Mouse (Mus musculus) heart, embryonic 14.5 days (tissue): ENCODE measurements around the gene Pla2g2d. TPM values are rescaled to one million over a fixed set of nuclear protein-coding genes. Genes with fewer than 3 reads are reported as not detected.

Experiments
- ATAC-seq: fragments of 200-750 bp; cut with Nextera tagmentation; 2 replicates; pipeline ENCODE4 v1.8.0; 2017; ENCODE audit warnings: low read depth, moderate TSS enrichment; ENCODE audit not compliant: insufficient number of reproducible peaks, insufficient read depth, low FRiP score
- H3K27ac ChIP-seq, 2 experiments: fragments of 200-500 bp in 1 of 2; fragments of 300-500 bp in 1 of 2; sonication (generic) in 1 of 2; replicated peaks in 1 of 2; 2 replicates each; pipeline ENCODE4 v1.5.1; 2012 to 2014; ENCODE audit warnings: low read depth in 2 of 2, low read length in 2 of 2, control low read depth in 1 of 2, mild to moderate bottlenecking in 1 of 2, mixed read lengths in 1 of 2; ENCODE audit not compliant: control insufficient read depth in 1 of 2, insufficient read depth in 1 of 2
- H3K27me3 ChIP-seq: fragments of 300-500 bp; sonication (generic); 2 replicates; pipeline ENCODE4 v1.6.1; 2014; ENCODE audit warnings: mild to moderate bottlenecking, low read length, control low read depth; ENCODE audit not compliant: control insufficient read depth, insufficient read depth
- H3K36me3 ChIP-seq: fragments of 300-500 bp; sonication (generic); 2 replicates; pipeline ENCODE4 v1.6.1; 2014; ENCODE audit warnings: mild to moderate bottlenecking, control low read depth, low read length, mixed read lengths; ENCODE audit not compliant: control insufficient read depth, insufficient read depth
- H3K4me1 ChIP-seq, 2 experiments: fragments of 200-500 bp in 1 of 2; fragments of 300-500 bp in 1 of 2; sonication (generic) in 1 of 2; 2 replicates each; pipeline ENCODE4 v1.6.1; 2012 to 2014; ENCODE audit warnings: low read length in 2 of 2, control low read depth in 1 of 2, mixed read lengths in 1 of 2; ENCODE audit not compliant: control insufficient read depth in 2 of 2, insufficient read depth in 2 of 2
- H3K4me2 ChIP-seq: fragments of 300-500 bp; sonication (generic); 2 replicates; pipeline ENCODE4 v1.6.1; 2014; ENCODE audit warnings: mild to moderate bottlenecking, low read length
- H3K4me3 ChIP-seq, 2 experiments: fragments of 200-500 bp in 1 of 2; fragments of 300-500 bp in 1 of 2; sonication (generic) in 1 of 2; 2 replicates each; pipeline ENCODE4 v1.5.1; 2012 to 2014; ENCODE audit warnings: low read length in 2 of 2, mild to moderate bottlenecking in 2 of 2, control low read depth in 1 of 2, low read depth in 1 of 2, moderate library complexity in 1 of 2; ENCODE audit not compliant: control insufficient read depth in 1 of 2, insufficient read depth in 1 of 2
- H3K9ac ChIP-seq: fragments of 300-500 bp; sonication (generic); 2 replicates; pipeline ENCODE4 v1.6.1; 2014; ENCODE audit warnings: mild to moderate bottlenecking, low read length
- H3K9me3 ChIP-seq: fragments of 300-500 bp; sonication (generic); 2 replicates; pipeline ENCODE4 v1.6.1; 2016; ENCODE audit warnings: low read length, control low read depth; ENCODE audit not compliant: control insufficient read depth
- WGBS: fragments of 180-500 bp; shearing (Covaris S2); extraction: QIAGEN DNeasy Blood & Tissue Kit; methylation state at CpG from one replicate; pipeline ENCODE4 v1.1.7; 2014; 5-methylcytosine and 5-hydroxymethylcytosine counted together
- polyA plus RNA-seq: library from polyadenylated mRNA; unstranded; fragments of >200 nt; fragmentation: Nextera tagmentation; extraction: Ambion mirVana; gene quantifications from 2 replicates; pipeline ENCODE4 v1.2.1, GENCODE M21; 2014

The Pla2g2d gene
- polyA plus RNA-seq, 1 experiment from 2014 or later = not detected

DNA sequence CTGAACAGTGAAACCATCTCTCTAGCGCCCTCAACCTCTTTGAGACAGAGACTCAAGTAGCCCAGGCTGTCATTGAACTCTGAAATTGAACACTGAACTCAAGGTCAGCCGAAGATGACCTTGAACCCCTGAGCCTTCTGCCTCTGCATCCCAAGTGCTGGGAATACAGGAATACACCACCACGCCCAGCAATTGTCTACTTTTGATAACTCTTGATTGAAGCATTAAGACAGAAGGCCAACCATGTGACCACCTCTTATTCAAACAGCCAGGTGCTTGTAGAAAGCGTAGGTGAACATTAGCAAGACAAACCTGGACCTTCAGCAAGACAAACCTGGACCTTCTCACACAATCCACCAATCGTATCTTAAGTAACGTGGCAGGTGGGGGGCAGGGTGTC, 18.8 kb downstream of the Pla2g2d start:
- Histone ChIP-seq H3K4me3 (no peak overlapping the region), H3K9me3 (no peaks in the 10 kb centered on the region), H3K9ac (no peak overlapping the region), H3K36me3 (no peaks in the 10 kb centered on the region), H3K4me2 (no peak overlapping the region), H3K27ac (no peak overlapping the region), H3K4me1 (no peaks in the 10 kb centered on the region), H3K27me3 (peaks cover 11% of the 10 kb centered on the region)
- WGBS = 83% methylated on average over 6 of the region's 6 CpGs
- no peak for ATAC-seq

DNA sequence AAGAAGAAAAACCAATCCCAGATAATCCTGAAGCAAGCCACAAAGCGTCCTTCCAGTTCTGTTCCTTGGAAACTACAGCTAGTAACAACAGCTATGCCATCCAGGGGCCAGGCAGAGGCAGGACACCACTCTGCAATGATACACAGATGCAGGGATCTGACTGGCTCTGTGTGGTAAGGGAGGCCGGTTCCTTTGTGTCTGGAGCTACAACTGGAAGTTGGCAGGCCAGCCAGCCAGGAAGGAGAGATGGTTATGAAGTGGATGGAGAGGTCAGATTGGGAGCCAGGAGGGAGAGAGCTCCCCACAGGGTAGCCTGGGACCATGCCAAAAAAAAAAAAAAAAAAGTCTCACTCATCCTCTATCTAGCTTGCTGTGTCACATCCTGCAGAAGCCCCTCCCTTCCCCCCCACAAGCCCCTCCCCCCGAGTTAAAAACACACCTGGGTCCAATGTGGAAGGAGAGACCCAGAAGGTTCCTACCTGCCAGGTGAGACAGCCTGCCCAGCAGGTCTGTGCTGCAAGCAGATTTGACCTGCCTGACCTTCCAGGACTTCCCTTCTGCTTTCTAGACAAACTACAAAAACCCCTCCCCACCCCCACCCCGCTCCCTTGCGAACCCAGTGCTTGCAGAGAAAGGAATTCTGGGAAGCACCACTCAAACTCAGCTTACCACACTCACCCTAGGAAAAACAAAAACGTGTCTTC, 21.1 kb downstream of the Pla2g2d start:
- Histone ChIP-seq H3K27me3 (0 out of 2 replicates have a peak, but pooled peaks cover 2% of the 10 kb centered on the region), H3K27ac (no peak overlapping the region), H3K9ac (no peak overlapping the region), H3K9me3 (no peaks in the 10 kb centered on the region), H3K4me2 (no peak overlapping the region), H3K36me3 (no peaks in the 10 kb centered on the region), H3K4me1 (peaks cover 0 to 9% of the 10 kb centered on the region in 2 experiments; a peak in 2 of 4 replicates), H3K4me3 (no peak overlapping the region)
- no peak for ATAC-seq
- 56% methylated on average over 5 of the region's 6 CpGs for WGBS

DNA sequence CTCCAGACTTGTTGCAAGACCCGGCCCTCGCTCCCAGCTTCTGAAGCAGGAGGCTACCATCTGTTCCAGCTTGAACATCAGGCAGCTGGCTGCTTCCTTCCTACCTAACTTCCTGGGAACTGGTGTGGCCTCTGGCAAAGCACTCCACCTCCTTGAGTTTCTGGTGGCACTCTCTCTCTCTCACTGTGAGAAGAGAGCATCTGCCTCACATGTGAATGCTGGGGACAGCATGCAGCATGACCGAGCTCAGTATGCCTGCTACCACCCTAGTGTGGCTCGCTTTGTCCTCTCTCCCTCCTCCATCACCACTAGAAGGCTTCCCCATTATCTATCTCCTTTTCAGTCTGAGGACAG, 21.7 kb downstream of the Pla2g2d start:
- Histone ChIP-seq H3K4me1 (peaks cover 0 to 9% of the 10 kb centered on the region in 2 experiments; a peak in 2 of 4 replicates), H3K27ac (no peak overlapping the region), H3K36me3 (no peaks in the 10 kb centered on the region), H3K27me3 (0 out of 2 replicates have a peak, but pooled peaks cover 3% of the 10 kb centered on the region), H3K9me3 (no peaks in the 10 kb centered on the region), H3K4me2 (no peak overlapping the region), H3K4me3 (no peak overlapping the region), H3K9ac (no peak overlapping the region)
- ATAC-seq = no peak
- WGBS = 74% methylated on average over 4 of the region's 4 CpGs

DNA sequence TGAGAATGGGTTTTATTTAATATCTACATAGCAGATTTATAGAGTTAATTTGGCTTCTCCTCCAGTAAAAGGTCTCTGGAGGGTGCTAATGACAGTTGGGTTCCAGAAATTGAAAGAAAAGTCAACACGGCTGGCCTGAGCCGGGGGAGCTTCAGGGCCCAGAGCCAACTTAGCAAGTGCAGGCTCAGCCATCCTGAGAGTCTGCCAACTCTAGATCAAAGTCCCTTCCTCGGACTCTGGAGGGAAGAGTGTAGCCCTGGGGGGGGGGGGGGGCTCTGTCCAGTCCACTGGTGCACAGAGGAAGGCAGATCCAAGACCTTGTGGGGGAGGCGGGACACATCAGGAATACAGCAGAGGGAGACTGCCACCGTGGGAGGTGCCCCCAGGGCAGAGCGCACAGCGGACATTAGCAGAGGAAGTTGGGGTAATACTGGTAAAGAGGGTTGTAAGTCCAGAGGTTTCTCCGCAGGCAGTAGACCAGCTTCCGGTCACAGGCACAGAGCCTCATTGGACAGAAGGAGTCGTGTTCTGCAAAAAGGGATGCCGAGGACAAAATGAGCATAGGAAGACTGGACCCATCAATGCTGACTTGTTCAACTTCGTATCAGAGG, 24.7 kb downstream of the Pla2g2d start:
- Histone ChIP-seq H3K4me3 (no peak overlapping the region), H3K36me3 (no peaks in the 10 kb centered on the region), H3K27me3 (0 out of 2 replicates have a peak, but pooled peaks cover 3% of the 10 kb centered on the region), H3K4me2 (no peak overlapping the region), H3K27ac (no peak overlapping the region), H3K9ac (no peak overlapping the region), H3K9me3 (no peaks in the 10 kb centered on the region), H3K4me1 (peaks cover 0 to 9% of the 10 kb centered on the region in 2 experiments; a peak in 2 of 4 replicates)
- no peak for ATAC-seq
- WGBS = 68% methylated on average over 12 of the region's 12 CpGs

DNA sequence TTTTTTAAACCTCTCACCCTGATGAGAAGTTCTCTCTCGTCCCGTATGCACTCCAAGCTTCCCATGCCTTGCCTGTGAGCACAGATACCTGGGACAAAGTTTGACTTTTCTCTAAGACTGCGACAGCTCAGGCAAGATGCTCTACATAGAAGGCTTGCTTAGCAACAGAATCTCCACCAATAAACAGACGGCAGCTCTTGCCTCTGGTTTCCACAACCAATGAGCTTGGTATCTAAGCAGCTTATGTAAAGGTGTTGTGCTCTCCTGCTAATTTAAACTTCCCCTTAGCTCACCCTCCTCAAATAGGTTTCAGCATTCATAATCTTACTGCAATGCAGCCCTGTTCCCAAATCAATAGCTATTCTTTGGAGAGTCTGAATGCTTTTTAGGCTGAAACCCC, 26.1 kb downstream of the Pla2g2d start:
- no peak overlapping the region for H3K27ac ChIP-seq
- WGBS = 73% methylated on average over 4 of the region's 4 CpGs
- no peak overlapping the region for H3K4me2 ChIP-seq
- no peak overlapping the region for H3K9ac ChIP-seq
- no peaks in the 10 kb centered on the region for H3K9me3 ChIP-seq
- 0 out of 2 replicates have a peak, but pooled peaks cover 3% of the 10 kb centered on the region for H3K27me3 ChIP-seq
- peaks cover 0 to 9% of the 10 kb centered on the region in 2 experiments; a peak in 2 of 4 replicates for H3K4me1 ChIP-seq
- H3K4me3 ChIP-seq = no peak overlapping the region
- no peaks in the 10 kb centered on the region for H3K36me3 ChIP-seq
- ATAC-seq = no peak

DNA sequence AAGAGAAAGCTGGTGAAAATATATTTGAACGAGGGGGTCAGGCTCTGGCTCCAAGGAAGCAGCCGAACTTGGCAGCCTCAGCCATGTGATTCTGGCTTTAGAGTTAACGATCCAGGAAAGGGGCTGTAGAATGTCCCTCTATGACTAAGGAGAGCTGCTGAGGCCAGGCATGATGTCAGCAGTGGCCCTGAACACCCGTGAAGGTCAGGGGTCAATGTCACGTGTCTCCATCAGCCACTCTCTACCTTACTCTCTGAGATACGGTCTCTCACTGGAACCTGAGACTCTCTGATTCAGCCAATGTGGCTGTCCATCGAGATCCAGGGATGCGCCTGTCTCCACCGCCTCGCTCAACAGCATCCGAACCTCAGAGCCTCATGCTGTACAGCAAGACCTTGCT, 27.4 kb downstream of the Pla2g2d start:
- WGBS = 83% methylated on average over 11 of the region's 11 CpGs
- no peak for ATAC-seq

DNA sequence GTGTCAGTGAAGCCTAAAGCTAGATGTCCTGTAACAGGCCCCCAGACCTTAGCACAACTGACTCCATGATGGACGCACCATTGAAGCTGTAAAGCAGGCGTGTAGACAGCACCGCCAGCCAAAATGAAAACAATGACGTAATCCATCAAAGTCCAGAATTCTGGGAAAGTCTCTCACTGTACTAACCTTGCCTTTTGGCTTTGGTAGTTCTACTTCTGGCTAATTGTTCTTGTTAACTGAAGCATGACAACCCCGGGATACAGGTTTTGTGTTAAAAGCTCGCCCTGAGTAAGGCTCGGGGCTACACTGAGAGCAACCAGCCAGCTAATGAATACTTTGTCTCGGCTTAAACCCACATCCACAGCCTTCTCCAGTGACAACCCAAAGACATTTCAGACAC, 29.7 kb downstream of the Pla2g2d start:
- WGBS = 75% methylated on average over 8 of the region's 8 CpGs
- H3K4me2 ChIP-seq = no peak overlapping the region
- H3K27me3 ChIP-seq = peaks cover 13% of the 10 kb centered on the region; the same call in 1 of the 2 replicates
- H3K36me3 ChIP-seq = no peaks in the 10 kb centered on the region
- peaks cover 0 to 3% of the 10 kb centered on the region in 2 experiments; a peak in 3 of 4 replicates for H3K4me1 ChIP-seq
- H3K4me3 ChIP-seq = no peak overlapping the region
- ATAC-seq = no peak
- H3K9ac ChIP-seq = no peak overlapping the region
- H3K9me3 ChIP-seq = no peaks in the 10 kb centered on the region
- H3K27ac ChIP-seq = no peak overlapping the region

More for the DNA sequence above, 27.4 kb downstream of the Pla2g2d start:
- no peaks in the 10 kb centered on the region for H3K36me3 ChIP-seq
- no peak overlapping the region for H3K27ac ChIP-seq
- peaks cover 0 to 9% of the 10 kb centered on the region in 2 experiments; a peak in 2 of 4 replicates for H3K4me1 ChIP-seq
- no peak overlapping the region for H3K4me2 ChIP-seq
- no peaks in the 10 kb centered on the region for H3K9me3 ChIP-seq
- H3K27me3 ChIP-seq = 0 out of 2 replicates have a peak, but pooled peaks cover 3% of the 10 kb centered on the region
- H3K4me3 ChIP-seq = no peak overlapping the region
- no peak overlapping the region for H3K9ac ChIP-seq
